Mouse (Mus musculus) yolk sac, embryonic 10.5 days (tissue): ENCODE measurements around the gene Ptch2.

Experiments
- DNase-seq: peaks from one replicate; pipeline ENCODE4 v3.0.0-alpha.2; 2017; ENCODE audit warnings: low spot score

Ptch2 gene

DNA sequence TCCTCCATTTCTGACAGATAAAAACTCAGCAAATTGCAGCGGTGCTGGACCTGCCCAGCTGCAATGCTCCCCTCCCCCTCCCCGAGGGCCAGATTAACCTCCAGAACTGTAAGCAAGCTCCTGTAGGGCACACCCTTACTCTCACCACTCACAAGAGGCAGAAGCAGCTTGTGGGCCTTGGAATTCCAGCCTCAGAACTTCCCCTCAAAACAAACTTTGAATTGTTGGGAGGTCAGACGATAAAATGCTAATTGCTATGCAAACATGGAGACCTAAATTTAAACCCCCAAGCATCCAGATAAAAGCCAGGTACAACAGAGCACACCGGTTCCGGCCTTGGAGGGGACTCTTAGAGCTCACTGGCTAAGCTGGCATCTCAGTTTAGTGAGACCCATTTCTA, 56.8 kb downstream of the Ptch2 start:
- no peak for DNase-seq

DNA sequence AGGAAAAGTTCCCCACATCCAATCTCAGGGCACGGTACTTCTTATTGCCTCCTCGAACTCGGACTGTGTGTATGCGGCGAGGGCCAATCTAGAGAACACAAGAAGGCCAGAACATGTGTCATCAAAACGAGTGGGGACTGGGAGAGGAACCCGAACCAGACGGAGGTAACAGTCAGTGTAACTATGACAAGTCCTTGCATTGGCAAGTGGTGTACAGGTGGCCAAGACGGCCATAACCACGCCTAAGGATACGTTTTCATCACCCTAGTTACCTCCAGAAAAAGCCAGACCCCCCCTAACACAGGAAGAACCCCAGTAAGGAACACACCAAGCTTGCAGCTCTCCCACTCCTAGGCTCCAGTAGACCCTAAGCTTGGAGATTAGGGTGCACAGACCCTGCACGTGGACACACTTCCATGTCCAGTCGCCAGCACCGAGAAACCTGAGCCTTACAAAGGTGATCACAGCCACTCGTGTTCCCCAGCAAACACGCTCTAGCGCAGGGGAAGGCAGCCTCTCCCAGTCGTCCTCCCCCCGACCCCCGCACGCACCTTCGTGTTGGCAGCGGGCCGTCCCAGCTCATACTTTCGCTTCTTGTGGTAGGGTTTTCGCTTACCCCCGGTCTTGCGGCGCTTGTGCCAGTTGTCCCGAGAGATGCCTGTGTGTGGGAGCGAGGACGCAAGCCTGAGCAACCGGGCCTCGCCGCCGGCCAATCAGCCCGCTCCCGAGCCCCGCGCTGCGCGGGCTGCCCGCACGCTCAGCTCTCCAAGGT, 59.3 kb downstream of the Ptch2 start:
- DNase-seq, result no peak

GRCm38 (mm10) chr4:117155792-117156355, 60.0 kb downstream of the Ptch2 start, which contains the start of gene Rps8:
Gene Rps8 (minus strand): TSS chr4:117156243.
- peak; percentile 92 for DNase-seq

- DNase-seq, result no peak
Measured at GRCm38 (mm10) chr4:117156372-117156771, 60.5 kb downstream of the Ptch2 start.

- DNase-seq, result no peak
Measured at GRCm38 (mm10) chr4:117159666-117160065, 63.8 kb downstream of the Ptch2 start.

DNA sequence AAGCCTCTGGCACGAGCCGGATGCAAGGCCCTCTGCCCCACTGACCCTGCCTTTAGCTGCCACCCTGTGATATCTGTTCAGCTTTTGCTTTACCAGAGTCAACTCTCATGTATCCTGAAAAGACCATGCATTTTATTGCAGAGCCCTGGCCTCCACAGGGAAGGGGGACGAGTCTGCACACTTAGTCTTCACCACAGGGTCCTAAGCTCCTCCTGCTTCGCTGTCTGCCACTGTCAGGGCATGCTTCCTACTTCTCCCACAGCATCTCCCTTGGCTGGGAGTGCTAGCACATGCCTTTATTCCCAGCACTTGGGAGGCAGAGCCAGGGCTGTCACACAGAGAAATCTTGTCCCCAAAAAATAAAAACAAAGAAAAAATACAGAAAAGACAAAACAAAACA, 65.3 kb downstream of the Ptch2 start:
- no peak for DNase-seq
